Mouse (Mus musculus) intestine, embryonic 15.5 days (tissue): ENCODE measurements at regions not wholly inside any gene's neighbourhood (a gene's known extent, or its start where the extent isn't known, plus 50 kb on each side); places are given as distances from the start of the nearest gene placed in this dataset.

Experiments
- ATAC-seq: fragments of 200-750 bp; cut with Nextera tagmentation; 2 replicates; pipeline ENCODE4 v1.8.0; 2017; ENCODE audit warnings: moderate TSS enrichment, moderate library complexity
- H3K27ac ChIP-seq: fragments of 300-500 bp; sonication (generic); 2 replicates; pipeline ENCODE4 v1.5.1; 2015; ENCODE audit warnings: mild to moderate bottlenecking, inconsistent platforms
- H3K27me3 ChIP-seq: fragments of 300-500 bp; sonication (generic); replicated peaks from 2 replicates; pipeline ENCODE4 v1.6.1; 2015; ENCODE audit warnings: inconsistent platforms
- H3K36me3 ChIP-seq: fragments of 300-500 bp; sonication (generic); 2 replicates; pipeline ENCODE4 v1.6.1; 2015; ENCODE audit warnings: inconsistent platforms
- H3K4me1 ChIP-seq: fragments of 300-500 bp; sonication (generic); replicated peaks from 2 replicates; pipeline ENCODE4 v1.6.1; 2015; ENCODE audit warnings: inconsistent platforms
- H3K4me2 ChIP-seq: fragments of 300-500 bp; sonication (generic); replicated peaks from 2 replicates; pipeline ENCODE4 v1.6.1; 2015; ENCODE audit warnings: mild to moderate bottlenecking, inconsistent platforms
- H3K4me3 ChIP-seq: fragments of 300-500 bp; sonication (generic); replicated peaks from 2 replicates; pipeline ENCODE4 v1.5.1; 2015; ENCODE audit warnings: inconsistent platforms
- H3K9ac ChIP-seq: fragments of 300-500 bp; sonication (generic); 2 replicates; pipeline ENCODE4 v1.6.1; 2015; ENCODE audit warnings: inconsistent platforms
- H3K9me3 ChIP-seq: fragments of 300-500 bp; sonication (generic); 2 replicates; pipeline ENCODE4 v1.6.1; 2016; ENCODE audit warnings: inconsistent platforms
- WGBS: fragments of 180-500 bp; shearing (Covaris S2); methylation state at CpG from one replicate; pipeline ENCODE4 v1.1.7; 2015; 5-methylcytosine and 5-hydroxymethylcytosine counted together

DNA sequence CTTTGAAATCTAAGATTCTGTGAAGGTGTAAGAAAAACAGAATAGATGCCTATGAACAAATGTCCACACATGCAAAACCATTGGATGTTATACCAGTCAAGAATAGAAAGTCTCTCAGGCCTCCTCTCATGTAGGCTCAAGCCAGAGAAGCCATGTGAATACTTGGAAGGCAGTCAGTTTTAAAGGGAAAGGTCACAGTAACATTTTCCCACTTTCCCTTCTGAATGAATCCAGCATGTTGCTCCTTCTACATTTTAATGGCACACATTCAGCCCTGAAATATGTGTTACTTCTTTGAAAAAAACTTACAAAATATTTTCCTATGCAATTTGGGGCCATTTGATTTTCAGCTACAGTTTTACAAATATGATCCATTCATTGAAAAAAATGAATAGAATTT is 186.1 kb downstream of the Lurap1l start:
- Histone ChIP-seq H3K4me3 (no peak overlapping the region), H3K27me3 (no peaks in the 10 kb centered on the region), H3K27ac (no peak overlapping the region), H3K9me3 (no peaks in the 10 kb centered on the region), H3K4me2 (no peak overlapping the region), H3K36me3 (no peaks in the 10 kb centered on the region), H3K9ac (no peak overlapping the region), H3K4me1 (no peaks in the 10 kb centered on the region)
- no peak for ATAC-seq

DNA sequence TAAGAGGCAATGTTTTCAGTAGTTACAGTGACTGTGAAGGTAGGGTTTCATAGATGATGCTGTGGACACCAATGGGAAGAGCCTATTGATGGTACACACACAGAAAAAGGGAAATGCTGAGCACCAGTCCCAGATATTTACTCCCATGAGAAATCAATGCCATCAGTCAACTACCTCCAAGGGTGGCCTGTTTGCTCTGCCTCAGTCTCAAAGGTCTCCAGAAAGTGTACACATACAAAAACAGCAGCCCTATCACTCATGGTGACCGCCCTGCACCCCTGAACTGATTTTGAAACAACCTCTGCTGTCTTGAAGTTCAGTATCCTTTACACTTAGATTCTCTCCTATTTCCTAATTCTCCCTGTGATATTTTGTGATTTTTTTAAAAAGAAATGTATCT is 187.2 kb downstream of the Lurap1l start:
- Histone ChIP-seq H3K9ac (no peak overlapping the region), H3K27me3 (no peaks in the 10 kb centered on the region), H3K4me1 (no peaks in the 10 kb centered on the region), H3K27ac (no peak overlapping the region), H3K9me3 (no peaks in the 10 kb centered on the region), H3K4me2 (no peak overlapping the region), H3K36me3 (no peaks in the 10 kb centered on the region), H3K4me3 (no peak overlapping the region)
- WGBS, result 78% methylated on average over 1 of the region's 1 CpGs
- no peak for ATAC-seq

GRCm38 (mm10) chr4:81101049-81101448 is 190.6 kb downstream of the Lurap1l start:
- no peak for ATAC-seq
- Histone ChIP-seq H3K4me1 (no peaks in the 10 kb centered on the region), H3K4me3 (no peak overlapping the region), H3K27me3 (no peaks in the 10 kb centered on the region), H3K36me3 (no peaks in the 10 kb centered on the region), H3K9ac (no peak overlapping the region), H3K4me2 (no peak overlapping the region), H3K27ac (no peak overlapping the region), H3K9me3 (no peaks in the 10 kb centered on the region)
- WGBS, result 76% methylated on average over 2 of the region's 2 CpGs

- no peak overlapping the region for H3K27ac ChIP-seq
- 44% methylated on average over 3 of the region's 3 CpGs for WGBS
These were observed 200.9 kb downstream of the Lurap1l start for GRCm38 (mm10) chr4:81111307-81111706.

GRCm38 (mm10) chr4:81116411-81116810 is 206.0 kb downstream of the Lurap1l start:
- no peaks in the 10 kb centered on the region for H3K27me3 ChIP-seq
- no peaks in the 10 kb centered on the region for H3K9me3 ChIP-seq
- H3K27ac ChIP-seq, result no peak overlapping the region
- no peak for ATAC-seq
- no peaks in the 10 kb centered on the region for H3K36me3 ChIP-seq
- 82% methylated on average over 7 of the region's 7 CpGs for WGBS
- no peak overlapping the region for H3K4me2 ChIP-seq
- no peak overlapping the region for H3K4me3 ChIP-seq
- H3K4me1 ChIP-seq, result no peaks in the 10 kb centered on the region
- H3K9ac ChIP-seq, result no peak overlapping the region

More at GRCm38 (mm10) chr4:81111307-81111706, 200.9 kb downstream of the Lurap1l start:
- Histone ChIP-seq H3K4me2 (no peak overlapping the region), H3K4me3 (no peak overlapping the region), H3K36me3 (no peaks in the 10 kb centered on the region), H3K9ac (no peak overlapping the region), H3K27me3 (no peaks in the 10 kb centered on the region), H3K4me1 (no peaks in the 10 kb centered on the region), H3K9me3 (no peaks in the 10 kb centered on the region)
- ATAC-seq, result no peak

DNA sequence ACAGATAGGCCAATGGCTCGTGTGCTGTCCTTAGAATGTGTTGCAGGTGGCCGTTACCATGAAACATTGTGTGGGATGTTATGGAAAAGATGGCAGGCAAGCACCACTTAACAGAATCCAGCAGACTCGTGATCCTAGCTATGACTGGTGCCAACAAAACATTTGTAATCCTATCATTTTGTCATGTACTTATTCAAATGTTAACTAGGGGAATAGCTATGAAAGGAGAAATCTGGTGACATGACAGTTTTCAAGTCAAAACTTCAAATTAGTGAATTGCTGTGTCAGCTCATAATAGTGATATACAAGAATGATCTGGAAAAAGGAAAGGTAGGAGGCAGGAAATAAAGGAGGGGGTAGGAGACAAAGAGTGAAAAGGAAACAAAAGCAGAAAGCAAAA is 213.7 kb downstream of the Lurap1l start:
- H3K9ac ChIP-seq, result no peak overlapping the region
- no peak for ATAC-seq
- no peaks in the 10 kb centered on the region for H3K9me3 ChIP-seq
- no peaks in the 10 kb centered on the region for H3K36me3 ChIP-seq
- no peaks in the 10 kb centered on the region for H3K4me1 ChIP-seq
- H3K27ac ChIP-seq, result no peak overlapping the region
- H3K4me2 ChIP-seq, result no peak overlapping the region
- 62% methylated on average over 3 of the region's 3 CpGs for WGBS
- no peak overlapping the region for H3K4me3 ChIP-seq
- H3K27me3 ChIP-seq, result no peaks in the 10 kb centered on the region

DNA sequence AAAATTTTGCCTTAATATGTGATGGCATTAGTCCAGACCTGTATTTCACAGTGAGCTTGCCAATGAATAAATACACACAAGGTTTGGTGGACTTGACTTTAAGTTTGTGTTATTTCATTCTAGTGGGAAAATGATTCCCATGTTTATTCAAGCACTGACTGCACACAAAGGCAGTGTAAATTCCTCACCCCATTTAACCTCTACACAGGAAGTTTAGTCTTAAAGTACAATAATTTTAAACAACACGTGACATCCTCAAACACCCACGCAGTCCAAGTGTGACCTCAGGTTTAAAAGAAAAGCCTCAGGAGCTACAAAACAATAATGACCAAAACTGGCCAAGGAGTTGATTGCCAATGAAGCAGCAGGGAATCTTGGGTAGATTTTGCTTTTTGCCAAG is 219.4 kb downstream of the Lurap1l start:
- no peak overlapping the region for H3K27ac ChIP-seq
- no peaks in the 10 kb centered on the region for H3K27me3 ChIP-seq
- no peaks in the 10 kb centered on the region for H3K4me1 ChIP-seq
- no peaks in the 10 kb centered on the region for H3K36me3 ChIP-seq
- WGBS, result 28% methylated on average over 2 of the region's 2 CpGs
- H3K4me2 ChIP-seq, result no peak overlapping the region
- ATAC-seq, result no peak
- H3K4me3 ChIP-seq, result no peak overlapping the region
- H3K9me3 ChIP-seq, result no peaks in the 10 kb centered on the region
- H3K9ac ChIP-seq, result no peak overlapping the region

GRCm38 (mm10) chr4:81173111-81173510 is 262.7 kb downstream of the Lurap1l start:
- H3K4me1 ChIP-seq, result 0 out of 2 replicates have a peak, but pooled peaks cover 3% of the 10 kb centered on the region
- no peak overlapping the region for H3K9ac ChIP-seq
- no peak overlapping the region for H3K4me2 ChIP-seq
- H3K4me3 ChIP-seq, result no peak overlapping the region
- H3K36me3 ChIP-seq, result no peaks in the 10 kb centered on the region
- 85% methylated on average over 2 of the region's 2 CpGs for WGBS
- ATAC-seq, result no peak
- no peak overlapping the region for H3K27ac ChIP-seq
- H3K27me3 ChIP-seq, result no peaks in the 10 kb centered on the region
- no peaks in the 10 kb centered on the region for H3K9me3 ChIP-seq

GRCm38 (mm10) chr4:81177443-81178041 is 265.1 kb downstream of the Mpdz start:
- Histone ChIP-seq H3K27ac (no peak overlapping the region), H3K27me3 (no peaks in the 10 kb centered on the region), H3K9ac (no peak overlapping the region), H3K4me2 (no peak overlapping the region), H3K9me3 (no peaks in the 10 kb centered on the region), H3K4me3 (no peak overlapping the region), H3K4me1 (0 out of 2 replicates have a peak, but pooled peaks cover 8% of the 10 kb centered on the region), H3K36me3 (no peaks in the 10 kb centered on the region)
- WGBS, result 59% methylated on average over 11 of the region's 11 CpGs
- no peak for ATAC-seq

- H3K9ac ChIP-seq, result no peak overlapping the region
- no peak overlapping the region for H3K27ac ChIP-seq
- 0 out of 2 replicates have a peak, but pooled peaks cover 8% of the 10 kb centered on the region for H3K4me1 ChIP-seq
- peak; percentile 31; the same call in 1 of the 2 replicates for ATAC-seq
- H3K4me2 ChIP-seq, result no peak overlapping the region
- H3K4me3 ChIP-seq, result no peak overlapping the region
- no peaks in the 10 kb centered on the region for H3K27me3 ChIP-seq
- 50% methylated on average over 14 of the region's 14 CpGs for WGBS
- no peaks in the 10 kb centered on the region for H3K36me3 ChIP-seq
- H3K9me3 ChIP-seq, result no peaks in the 10 kb centered on the region
These were observed 264.4 kb downstream of the Mpdz start for GRCm38 (mm10) chr4:81178047-81178781.

- Histone ChIP-seq H3K9me3 (no peaks in the 10 kb centered on the region), H3K4me2 (no peak overlapping the region), H3K27me3 (no peaks in the 10 kb centered on the region), H3K4me3 (no peak overlapping the region), H3K27ac (no peak overlapping the region), H3K4me1 (0 out of 2 replicates have a peak, but pooled peaks cover 8% of the 10 kb centered on the region), H3K36me3 (no peaks in the 10 kb centered on the region), H3K9ac (no peak overlapping the region)
- ATAC-seq, result peak; percentile 91
- under 1% methylated on average over 12 of the region's 12 CpGs for WGBS
These were observed 263.9 kb downstream of the Mpdz start for GRCm38 (mm10) chr4:81178782-81179135.

GRCm38 (mm10) chr4:81216123-81216522 is 226.5 kb downstream of the Mpdz start:
- ATAC-seq, result no peak
- Histone ChIP-seq H3K9ac (no peak overlapping the region), H3K4me3 (no peak overlapping the region), H3K4me1 (no peaks in the 10 kb centered on the region), H3K4me2 (no peak overlapping the region), H3K36me3 (no peaks in the 10 kb centered on the region), H3K9me3 (no peaks in the 10 kb centered on the region), H3K27ac (no peak overlapping the region), H3K27me3 (no peaks in the 10 kb centered on the region)
- 84% methylated on average over 1 of the region's 1 CpGs for WGBS

GRCm38 (mm10) chr4:81217979-81218378 is 224.6 kb downstream of the Mpdz start:
- ATAC-seq, result no peak
- Histone ChIP-seq H3K4me3 (no peak overlapping the region), H3K4me2 (no peak overlapping the region), H3K9ac (no peak overlapping the region), H3K9me3 (no peaks in the 10 kb centered on the region), H3K4me1 (no peaks in the 10 kb centered on the region), H3K27ac (no peak overlapping the region), H3K27me3 (no peaks in the 10 kb centered on the region), H3K36me3 (no peaks in the 10 kb centered on the region)
- 43% methylated on average over 11 of the region's 11 CpGs for WGBS
